Mouse (Mus musculus) forebrain, embryonic 10.5 days (tissue): ENCODE measurements around the gene Coq8b. TPM values are rescaled to one million over a fixed set of nuclear protein-coding genes. Genes with fewer than 3 reads are reported as not detected.
A peak's percentile ranks its signal among the peaks of the same experiment; 100 is the strongest.

Source experiments
- DNase-seq: peaks from one replicate; pipeline ENCODE4 v3.0.0-alpha.2; 2017; ENCODE audit warnings: low spot score; ENCODE audit errors: extremely low spot score
- H3K27ac ChIP-seq: fragments of 300-500 bp; sonication (generic); 2 replicates; pipeline ENCODE4 v1.5.1; 2016; ENCODE audit warnings: mild to moderate bottlenecking
- H3K27me3 ChIP-seq: fragments of 300-500 bp; sonication (generic); 2 replicates; pipeline ENCODE4 v1.6.1; 2016; ENCODE audit warnings: mild to moderate bottlenecking; ENCODE audit not compliant: poor library complexity, severe bottlenecking
- H3K36me3 ChIP-seq: fragments of 300-500 bp; sonication (generic); replicated peaks from 2 replicates; pipeline ENCODE4 v1.6.1; 2016; ENCODE audit warnings: mild to moderate bottlenecking, moderate library complexity
- H3K4me1 ChIP-seq: fragments of 300-500 bp; sonication (generic); 2 replicates; pipeline ENCODE4 v1.6.1; 2016
- H3K4me3 ChIP-seq: fragments of 300-500 bp; sonication (generic); 2 replicates; pipeline ENCODE4 v1.5.1; 2016; ENCODE audit warnings: mild to moderate bottlenecking, moderate library complexity
- H3K9me3 ChIP-seq: fragments of 300-500 bp; sonication (generic); 2 replicates; pipeline ENCODE4 v1.6.1; 2016; ENCODE audit warnings: mild to moderate bottlenecking, moderate library complexity
- WGBS: fragments of 180-500 bp; shearing (Covaris S2); methylation state at CpG from one replicate; pipeline ENCODE4 v1.1.7; 2016; 5-methylcytosine and 5-hydroxymethylcytosine counted together
- polyA plus RNA-seq: library from polyadenylated mRNA; unstranded; fragments of >200 nt; fragmentation: Nextera tagmentation; extraction: Ambion mirVana; gene quantifications from 2 replicates; pipeline ENCODE4 v1.2.1, GENCODE M21; 2016

Gene Coq8b
- polyA plus RNA-seq, 1 experiment from 2014 or later: 24.1 TPM

DNA sequence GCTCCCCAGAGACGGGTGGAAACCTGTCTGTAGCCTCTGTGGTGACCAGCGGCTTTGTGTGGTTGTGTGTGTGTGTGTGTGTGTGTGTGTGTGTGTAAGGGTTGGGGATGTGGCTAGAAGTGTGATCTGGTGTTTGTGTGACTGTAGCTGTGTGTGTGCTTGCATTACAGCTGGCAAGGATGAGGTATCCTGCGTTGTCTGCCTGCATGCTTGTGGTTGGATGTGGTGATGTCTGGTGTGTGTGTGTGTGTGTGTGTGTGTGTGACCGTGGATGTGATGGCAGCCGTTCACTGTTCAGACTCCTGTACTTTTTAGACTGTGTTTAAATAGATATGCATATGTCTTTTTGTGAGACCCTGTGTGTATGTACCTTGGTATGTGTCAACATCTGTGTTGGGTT, 26.9 kb downstream of the Coq8b start:
- Histone ChIP-seq H3K4me1 (peaks cover 65% of the 10 kb centered on the region), H3K9me3 (no peaks in the 10 kb centered on the region), H3K27ac (peak overlapping the region; percentile 94), H3K36me3 (peaks cover 30% of the 10 kb centered on the region), H3K4me3 (peak overlapping the region; percentile 92), H3K27me3 (peaks cover 13% of the 10 kb centered on the region; the same call in 1 of the 2 replicates)
- peak; percentile 32 for DNase-seq
- WGBS: 47% methylated on average over 5 of the region's 5 CpGs

GRCm38 (mm10) chr7:27260856-27261255, 28.0 kb downstream of the Coq8b start:
- peaks cover 62% of the 10 kb centered on the region for H3K4me1 ChIP-seq
- H3K36me3 ChIP-seq: peaks cover 41% of the 10 kb centered on the region
- no peaks in the 10 kb centered on the region for H3K9me3 ChIP-seq
- peaks cover 13% of the 10 kb centered on the region; the same call in 1 of the 2 replicates for H3K27me3 ChIP-seq
- WGBS: 90% methylated on average over 7 of the region's 7 CpGs
- H3K4me3 ChIP-seq: peak overlapping the region; percentile 92; the same call in 1 of the 2 replicates
- no peak overlapping the region for H3K27ac ChIP-seq
- DNase-seq: no peak

DNA sequence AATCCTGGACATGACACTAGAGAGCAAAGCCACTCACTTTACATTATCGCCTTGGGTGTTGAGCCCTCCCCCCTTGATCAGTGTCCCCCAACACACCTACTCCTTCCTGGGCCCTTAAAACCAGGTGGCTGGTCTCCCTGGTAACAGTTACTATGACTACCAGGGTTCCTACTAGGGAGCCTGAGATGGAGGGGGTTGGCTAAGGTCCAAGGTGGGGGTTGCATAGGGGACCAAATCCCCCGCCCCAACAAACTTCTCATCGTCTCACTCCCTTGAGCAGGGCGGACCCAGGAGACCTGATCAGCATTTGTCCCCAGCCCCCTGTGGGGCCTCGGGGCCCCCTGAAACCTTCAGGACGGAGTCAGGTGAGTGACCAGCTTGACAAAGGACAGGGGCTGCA, 29.1 kb downstream of the Coq8b start:
- Histone ChIP-seq H3K36me3 (peaks cover 51% of the 10 kb centered on the region), H3K27ac (no peak overlapping the region), H3K4me3 (no peak overlapping the region), H3K4me1 (peaks cover 52% of the 10 kb centered on the region), H3K27me3 (peaks cover 8% of the 10 kb centered on the region; the same call in 1 of the 2 replicates), H3K9me3 (no peaks in the 10 kb centered on the region)
- 93% methylated on average over 6 of the region's 6 CpGs for WGBS
- no peak for DNase-seq

DNA sequence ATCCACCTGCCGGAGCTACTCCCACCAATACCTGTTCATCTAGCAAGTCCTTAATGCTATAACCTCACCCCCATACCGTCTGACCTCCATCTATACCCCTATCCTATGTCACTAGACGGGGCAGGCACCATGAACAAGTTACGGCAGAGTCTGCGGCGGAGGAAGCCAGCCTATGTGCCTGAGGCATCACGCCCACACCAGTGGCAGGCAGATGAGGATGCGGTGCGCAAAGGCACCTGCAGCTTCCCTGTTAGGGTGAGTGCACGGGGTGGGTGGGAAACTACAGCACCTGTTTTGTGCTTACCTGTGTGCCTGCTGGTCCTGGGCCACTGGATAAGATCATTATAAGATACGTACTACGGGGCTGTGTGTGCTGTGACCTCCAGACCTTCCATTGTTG, 31.9 kb downstream of the Coq8b start:
- WGBS: 92% methylated on average over 12 of the region's 12 CpGs
- H3K36me3 ChIP-seq: peaks cover 80% of the 10 kb centered on the region

GRCm38 (mm10) chr7:27266515-27267128, 33.8 kb downstream of the Coq8b start:
- H3K4me3 ChIP-seq: no peak overlapping the region
- H3K27me3 ChIP-seq: no peaks in the 10 kb centered on the region
- peaks cover 6% of the 10 kb centered on the region for H3K4me1 ChIP-seq
- H3K9me3 ChIP-seq: peaks cover 6% of the 10 kb centered on the region; the same call in 1 of the 2 replicates
- 77% methylated on average over 20 of the region's 20 CpGs for WGBS
- DNase-seq: no peak
- H3K27ac ChIP-seq: no peak overlapping the region
- peaks cover 98% of the 10 kb centered on the region for H3K36me3 ChIP-seq

More for the DNA sequence above, 31.9 kb downstream of the Coq8b start:
- 0 out of 2 replicates have a peak, but pooled peaks cover 1% of the 10 kb centered on the region for H3K9me3 ChIP-seq
- no peak overlapping the region for H3K4me3 ChIP-seq
- H3K4me1 ChIP-seq: peaks cover 24% of the 10 kb centered on the region
- H3K27ac ChIP-seq: no peak overlapping the region
- DNase-seq: no peak
- no peaks in the 10 kb centered on the region for H3K27me3 ChIP-seq

- DNase-seq: no peak
- peaks cover 7% of the 10 kb centered on the region; the same call in 1 of the 2 replicates for H3K9me3 ChIP-seq
- H3K36me3 ChIP-seq: peaks cover 95% of the 10 kb centered on the region
- 0 out of 2 replicates have a peak, but pooled peaks cover 3% of the 10 kb centered on the region for H3K4me1 ChIP-seq
- no peak overlapping the region for H3K4me3 ChIP-seq
- 87% methylated on average over 8 of the region's 8 CpGs for WGBS
- no peaks in the 10 kb centered on the region for H3K27me3 ChIP-seq
- H3K27ac ChIP-seq: no peak overlapping the region
These were observed 38.6 kb downstream of the Coq8b start for GRCm38 (mm10) chr7:27271423-27271822.

DNA sequence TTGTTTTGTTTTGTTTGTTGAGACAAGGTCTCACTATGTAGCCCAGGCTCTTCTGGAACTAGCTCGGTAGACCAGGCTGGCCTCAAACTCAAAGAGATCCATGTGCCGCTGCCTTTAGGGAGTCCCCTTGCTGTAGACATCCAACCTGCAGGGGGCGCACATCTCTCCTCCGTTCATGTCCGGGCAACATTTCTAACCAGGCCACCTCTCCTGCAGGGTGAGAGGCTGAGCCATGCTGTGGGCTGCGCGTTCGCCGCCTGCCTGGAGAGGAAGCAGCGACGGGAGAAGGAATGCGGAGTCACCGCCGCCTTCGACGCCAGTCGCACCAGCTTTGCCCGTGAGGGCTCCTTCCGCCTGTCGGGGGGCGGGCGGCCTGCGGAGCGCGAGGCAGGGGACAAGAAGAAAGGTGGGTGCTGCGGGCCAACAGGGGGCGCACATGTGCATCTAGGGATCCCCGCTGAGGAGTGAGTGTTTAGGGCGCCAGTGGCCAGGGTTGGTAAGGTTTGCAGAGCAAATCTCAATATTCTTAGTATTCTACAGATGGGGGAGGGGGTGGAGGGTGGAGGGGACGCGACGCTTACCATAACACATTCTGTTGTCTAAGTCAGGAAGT, 41.0 kb downstream of the Coq8b start:
- Histone ChIP-seq H3K27ac (peak overlapping the region; percentile 68; the same call in 1 of the 2 replicates), H3K4me3 (peak overlapping the region; percentile 31), H3K4me1 (0 out of 2 replicates have a peak, but pooled peaks cover 3% of the 10 kb centered on the region)

DNA sequence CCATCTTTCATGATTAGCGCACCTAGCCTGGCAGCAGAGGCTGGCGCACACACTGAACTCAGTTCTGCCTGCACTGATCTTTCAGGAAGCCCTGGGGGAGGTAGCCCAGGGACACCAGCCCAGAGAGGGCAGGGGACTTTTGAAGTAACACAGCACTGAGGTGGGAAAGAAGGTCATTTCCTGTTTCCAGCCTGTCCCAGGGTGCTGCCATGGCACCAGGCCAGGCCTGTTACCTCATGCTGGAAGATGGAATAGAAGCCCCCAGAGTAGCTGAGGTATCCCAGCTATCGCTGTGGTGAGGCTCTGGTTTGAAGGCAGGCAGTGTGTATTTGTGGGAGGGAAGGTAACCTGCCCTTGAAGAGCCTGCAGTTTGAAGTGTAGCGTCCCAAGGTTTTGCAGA, 42.1 kb downstream of the Coq8b start:
- no peaks in the 10 kb centered on the region for H3K27me3 ChIP-seq
- peaks cover 5% of the 10 kb centered on the region; the same call in 1 of the 2 replicates for H3K9me3 ChIP-seq
- no peak for DNase-seq
- no peak overlapping the region for H3K27ac ChIP-seq
- WGBS: 91% methylated on average over 4 of the region's 4 CpGs
- H3K4me3 ChIP-seq: no peak overlapping the region
- 0 out of 2 replicates have a peak, but pooled peaks cover 3% of the 10 kb centered on the region for H3K4me1 ChIP-seq
- peaks cover 93% of the 10 kb centered on the region for H3K36me3 ChIP-seq

More for the DNA sequence above, 41.0 kb downstream of the Coq8b start:
- H3K36me3 ChIP-seq: peaks cover 95% of the 10 kb centered on the region
- peaks cover 7% of the 10 kb centered on the region; the same call in 1 of the 2 replicates for H3K9me3 ChIP-seq
- WGBS: 55% methylated on average over 32 of the region's 32 CpGs
- DNase-seq: peak; percentile 48
- no peaks in the 10 kb centered on the region for H3K27me3 ChIP-seq

- DNase-seq: no peak
- Histone ChIP-seq H3K36me3 (peaks cover 92% of the 10 kb centered on the region), H3K27me3 (no peaks in the 10 kb centered on the region), H3K27ac (no peak overlapping the region), H3K4me1 (0 out of 2 replicates have a peak, but pooled peaks cover 3% of the 10 kb centered on the region), H3K4me3 (no peak overlapping the region), H3K9me3 (peaks cover 4% of the 10 kb centered on the region; the same call in 1 of the 2 replicates)
- 70% methylated on average over 7 of the region's 7 CpGs for WGBS
These were observed 43.2 kb downstream of the Coq8b start for GRCm38 (mm10) chr7:27276021-27276420.

DNA sequence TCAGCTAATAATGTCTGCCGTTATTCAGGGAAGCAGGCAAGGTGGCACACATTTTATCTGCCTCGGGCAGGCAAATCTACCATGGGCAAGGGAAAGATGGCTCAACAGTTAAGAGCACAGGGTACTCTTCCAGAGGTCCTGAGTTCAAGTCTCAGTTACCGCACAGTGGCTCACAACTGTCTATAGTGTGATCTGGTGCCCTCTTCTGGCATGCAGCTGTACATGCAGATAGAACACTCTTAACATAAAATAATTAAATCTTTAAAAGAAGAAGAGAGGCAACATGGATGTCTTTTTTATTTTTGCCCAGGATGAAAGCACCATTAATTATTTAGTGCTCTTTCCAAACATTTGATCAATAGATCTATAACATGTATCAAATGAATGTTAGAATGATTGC, 44.4 kb downstream of the Coq8b start:
- peaks cover 91% of the 10 kb centered on the region for H3K36me3 ChIP-seq
- H3K4me3 ChIP-seq: no peak overlapping the region
- DNase-seq: no peak
- H3K27me3 ChIP-seq: no peaks in the 10 kb centered on the region
- H3K9me3 ChIP-seq: no peaks in the 10 kb centered on the region
- WGBS: 94% methylated on average over 3 of the region's 3 CpGs
- H3K4me1 ChIP-seq: peaks cover 6% of the 10 kb centered on the region; the same call in 1 of the 2 replicates
- H3K27ac ChIP-seq: no peak overlapping the region

DNA sequence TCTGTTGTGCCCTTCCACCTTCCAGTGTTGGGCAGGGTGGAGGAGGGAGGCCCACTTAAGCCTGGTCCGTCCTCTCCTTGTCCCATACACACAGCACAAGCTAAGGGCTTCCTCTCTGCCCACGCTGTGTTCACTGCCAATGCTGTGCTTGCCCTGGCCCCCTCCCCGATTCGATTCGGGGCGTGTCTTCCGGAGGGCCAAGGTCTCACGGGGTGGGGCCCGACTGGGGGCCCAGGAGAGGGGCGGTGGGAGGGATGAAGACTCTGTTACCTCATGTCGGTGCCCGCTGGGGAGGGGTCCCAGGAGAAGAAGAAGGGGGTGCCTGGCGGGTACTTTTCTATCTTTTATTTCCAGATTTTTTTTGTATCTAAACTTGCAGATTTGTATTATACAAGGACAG, 48.9 kb downstream of the Coq8b start:
- Histone ChIP-seq H3K9me3 (no peaks in the 10 kb centered on the region), H3K36me3 (peaks cover 55% of the 10 kb centered on the region), H3K4me3 (no peak overlapping the region), H3K4me1 (peaks cover 17% of the 10 kb centered on the region), H3K27me3 (peaks cover 22% of the 10 kb centered on the region), H3K27ac (no peak overlapping the region)
- no peak for DNase-seq
- WGBS: 73% methylated on average over 13 of the region's 13 CpGs

DNA sequence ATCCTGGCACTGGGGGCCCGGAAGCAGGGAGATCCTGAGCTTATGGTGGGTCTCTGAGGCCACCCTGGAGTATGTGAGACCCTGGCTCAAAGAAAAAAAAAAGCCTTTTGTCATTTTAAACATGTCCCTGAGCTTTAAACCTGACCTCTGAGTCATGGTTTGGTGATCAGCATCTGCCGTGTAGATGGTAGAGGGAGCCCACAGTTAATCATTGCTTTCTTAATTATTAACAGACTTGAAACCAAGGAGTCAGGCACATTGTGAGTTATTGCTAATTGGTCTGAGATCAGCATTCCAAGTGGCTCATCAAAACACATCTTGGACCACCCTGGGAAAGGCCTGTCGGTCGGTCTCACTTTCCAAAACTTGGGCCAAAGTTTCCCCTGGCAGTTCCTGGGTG, 49.4 kb downstream of the Coq8b start:
- H3K36me3 ChIP-seq: peaks cover 50% of the 10 kb centered on the region
- 73% methylated on average over 4 of the region's 4 CpGs for WGBS
- no peak for DNase-seq

More for the DNA sequence above, 49.4 kb downstream of the Coq8b start:
- Histone ChIP-seq H3K27me3 (peaks cover 24% of the 10 kb centered on the region), H3K4me1 (peaks cover 17% of the 10 kb centered on the region), H3K27ac (no peak overlapping the region), H3K9me3 (no peaks in the 10 kb centered on the region), H3K4me3 (no peak overlapping the region)
